Mouse (Mus musculus): ENCODE measurements around the gene Igf2bp1. TPM values are rescaled to one million over a fixed set of nuclear protein-coding genes. Genes with fewer than 3 reads are reported as not detected.
A peak's percentile ranks its signal among the peaks of the same experiment; 100 is the strongest.

Igf2bp1 gene
- polyA plus RNA-seq, 1 experiment, result 13.4 TPM

- DNase-seq (ENCODE audit: low read depth), result peak; percentile 30
- TF ChIP-seq CTCF (IDR thresholded peaks at IDR 0.05; ENCODE audit: borderline replicate concordance, extremely low read depth, insufficient read depth, insufficient read length) (no peak), POLR2A (IDR thresholded peaks at IDR 0.05; ENCODE audit: borderline replicate concordance, extremely low read depth, insufficient read depth, insufficient read length, poor library complexity, severe bottlenecking) (no peak)
Observed at GRCm38 (mm10) chr11:95915006-95915710, 90.6 kb downstream of the Igf2bp1 start.

- DNase-seq (ENCODE audit: low read depth), result peak; percentile 31
- TF ChIP-seq POLR2A (IDR thresholded peaks at IDR 0.05; ENCODE audit: borderline replicate concordance, extremely low read depth, insufficient read depth, insufficient read length, poor library complexity, severe bottlenecking) (no peak), CTCF (IDR thresholded peaks at IDR 0.05; ENCODE audit: borderline replicate concordance, extremely low read depth, insufficient read depth, insufficient read length) (no peak)
Observed at GRCm38 (mm10) chr11:95914571-95914991, 91.2 kb downstream of the Igf2bp1 start, which contains the start of gene B4galnt2. Gene B4galnt2 (minus strand): TSS chr11:95914891.

GRCm38 (mm10) chr11:95913959-95914566 is 91.7 kb downstream of the Igf2bp1 start:
- peak; percentile 9 for DNase-seq (ENCODE audit: low read depth)
- TF ChIP-seq POLR2A (IDR thresholded peaks at IDR 0.05; ENCODE audit: borderline replicate concordance, extremely low read depth, insufficient read depth, insufficient read length, poor library complexity, severe bottlenecking), result no peak

- no peak for DNase-seq (ENCODE audit: low read depth)
- TF ChIP-seq POLR2A (IDR thresholded peaks at IDR 0.05; ENCODE audit: borderline replicate concordance, extremely low read depth, insufficient read depth, insufficient read length, poor library complexity, severe bottlenecking) (no peak), CTCF (IDR thresholded peaks at IDR 0.05; ENCODE audit: borderline replicate concordance, extremely low read depth, insufficient read depth, insufficient read length) (no peak)
Observed at GRCm38 (mm10) chr11:95911579-95911978, 94.2 kb downstream of the Igf2bp1 start.

GRCm38 (mm10) chr11:95907805-95908524 is 97.8 kb downstream of the Igf2bp1 start:
- DNase-seq (ENCODE audit: low read depth), result no peak
- TF ChIP-seq CTCF (IDR thresholded peaks at IDR 0.05; ENCODE audit: borderline replicate concordance, extremely low read depth, insufficient read depth, insufficient read length) (no peak), POLR2A (IDR thresholded peaks at IDR 0.05; ENCODE audit: borderline replicate concordance, extremely low read depth, insufficient read depth, insufficient read length, poor library complexity, severe bottlenecking) (no peak)

Other genes with a start within 250 kb of the Igf2bp1 start
- gene Phospho1, start 181.4 kb downstream of the Igf2bp1 start, polyA plus RNA-seq (2012; rRNA removed), result 0.67 and 9.9 TPM in 2 replicates
- gene Gngt2, start 168.7 kb downstream of the Igf2bp1 start, polyA plus RNA-seq (2012; rRNA removed), result 1.4 and 1.5 TPM in 2 replicates
- gene Abi3, start 163.5 kb downstream of the Igf2bp1 start, polyA plus RNA-seq (2012; rRNA removed), result 2.7 and 3.3 TPM in 2 replicates
- 0.06 TPM in 1 of 2 replicates, not detected in the other for gene B4galnt2, start 91.0 kb downstream of the Igf2bp1 start, polyA plus RNA-seq (2012; rRNA removed)
- gene Gip, start 18.6 kb upstream of the Igf2bp1 start, polyA plus RNA-seq (2012; rRNA removed), result not detected in 2 replicates
- 52.7 and 60.8 TPM in 2 replicates for gene Snf8, start 28.9 kb upstream of the Igf2bp1 start, polyA plus RNA-seq (2012; rRNA removed)
- gene Ube2z, start 59.4 kb upstream of the Igf2bp1 start, polyA plus RNA-seq (2012; rRNA removed), result 57.9 and 62.6 TPM in 2 replicates
- gene Atp5g1, start 69.7 kb upstream of the Igf2bp1 start, polyA plus RNA-seq (2012; rRNA removed), result 312 and 344 TPM in 2 replicates
- not detected in 2 replicates for gene Calcoco2, start 106.0 kb upstream of the Igf2bp1 start, polyA plus RNA-seq (2012; rRNA removed)
- 0.71 and 0.86 TPM in 2 replicates for gene Ttll6, start 127.8 kb upstream of the Igf2bp1 start, polyA plus RNA-seq (2012; rRNA removed)
- gene Hoxb13, start 188.4 kb upstream of the Igf2bp1 start, polyA plus RNA-seq (2012; rRNA removed), result not detected in 2 replicates

All from brain, embryonic 14.5 days (tissue).